Mouse (Mus musculus): Measurements from ENCODE around the gene Dleu7.

DNA sequence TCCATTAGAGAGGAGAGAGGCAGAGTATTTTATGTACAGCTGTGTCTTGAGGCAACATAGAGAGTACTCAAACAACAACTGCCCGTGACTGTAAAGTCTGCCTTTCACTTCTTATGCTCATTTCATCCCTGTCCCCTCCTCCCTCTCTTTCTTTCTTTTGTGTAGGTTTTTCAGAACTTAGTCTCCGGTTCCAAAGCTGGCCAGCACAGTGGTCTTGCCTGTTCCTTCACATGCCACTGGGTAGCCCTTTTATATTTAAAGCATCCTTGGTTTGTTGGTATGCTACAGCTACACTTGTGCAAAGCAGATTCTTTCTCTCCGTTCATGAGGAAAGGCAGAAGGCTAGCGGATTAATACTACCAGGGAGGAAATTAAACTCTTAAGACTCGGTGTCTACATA is 65.7 kb downstream of the Dleu7 start:
- TF ChIP-seq POLR2A (IDR thresholded peaks at IDR 0.05; ENCODE audit: control insufficient read depth in 1 of 2, insufficient read depth in 1 of 2, low read depth in 1 of 2, low read length in 2 of 2, poor library complexity in 1 of 2) (no peak), NELFE (IDR thresholded peaks at IDR 0.05; ENCODE audit: low read depth, low read length) (no peak), E2F4 (IDR thresholded peaks at IDR 0.05; ENCODE audit: borderline replicate concordance, low read depth, low read length) (no peak), MYC (IDR thresholded peaks at IDR 0.05; ENCODE audit: low read depth, low read length) (no peak), CTCF (IDR thresholded peaks at IDR 0.05 in 2 of 3, conservative IDR thresholded peaks at IDR 0.05 in 1 of 3; ENCODE audit: control insufficient read depth in 1 of 3, insufficient read depth in 1 of 3, low read depth in 2 of 3, low read length in 3 of 3, poor library complexity in 1 of 3, severe bottlenecking in 1 of 3) (no peak), SIN3A (IDR thresholded peaks at IDR 0.05; ENCODE audit: low read length) (no peak), MAX (IDR thresholded peaks at IDR 0.05; ENCODE audit: low read length) (no peak), ZNF384 (IDR thresholded peaks at IDR 0.05; ENCODE audit: low read depth, low read length) (no peak), USF1 (IDR thresholded peaks at IDR 0.05; ENCODE audit: low read depth, low read length) (no peak), USF2 (IDR thresholded peaks at IDR 0.05; ENCODE audit: borderline replicate concordance in 1 of 2, insufficient read depth in 1 of 2, low read depth in 1 of 2, low read length in 2 of 2) (no peak), GABPA (IDR thresholded peaks at IDR 0.05; ENCODE audit: low read depth, low read length) (no peak)

All from MEL (cell line).